Comparison of ENCODE assay signal across 20 mouse cellular contexts in genomic region chr19:53164645-53165044, GRCm38 (mm10). TPM values are rescaled to one million over a fixed set of nuclear protein-coding genes. Genes with fewer than 3 reads are reported as not detected.
A peak's percentile ranks its signal among the peaks of the same experiment; 100 is the strongest.
DNase-seq lines count a peak whose midpoint lies in the region; ATAC-seq and TF ChIP-seq lines count a peak whose summit lies in the region.
"Had no signal": no experiment of that assay in that cellular context is flagged by ENCODE, and none has a peak within 500 bp of the region (broad histone marks: within the 10 kb centered on the region; RNA-seq: fewer than 3 reads in every experiment).

No protein-coding gene starts in this region.

- H3K4me1 ChIP-seq in heart, embryonic 10.5 days: peaks cover 36% of the 10 kb centered on the region
- H3K4me1 ChIP-seq in heart, postnatal 0 days (ENCODE audit: control insufficient read depth, insufficient read depth): peaks cover 33% of the 10 kb centered on the region
- peaks cover 20% of the 10 kb centered on the region for H3K4me1 ChIP-seq in heart, embryonic 11.5 days (ENCODE audit: control insufficient read depth, insufficient read depth, low read length)
- peaks cover 33% of the 10 kb centered on the region for H3K4me1 ChIP-seq in spleen, adult 2 months (ENCODE audit: control insufficient read depth, insufficient read depth, insufficient read length)

- no peaks in the 10 kb centered on the region for H3K27me3 ChIP-seq in heart, embryonic 10.5 days (ENCODE audit: insufficient read depth, poor library complexity, severe bottlenecking)
- no peaks in the 10 kb centered on the region for H3K27me3 ChIP-seq in heart, postnatal 0 days (ENCODE audit: control insufficient read depth, insufficient read depth, low read length)
- no peaks in the 10 kb centered on the region for H3K27me3 ChIP-seq in heart, embryonic 11.5 days (ENCODE audit: control insufficient read depth, insufficient read depth, low read length)
- no peaks in the 10 kb centered on the region for H3K27me3 ChIP-seq in spleen, adult 2 months (ENCODE audit: control insufficient read depth, insufficient read depth, low read length)
- H3K27me3 ChIP-seq: neural tube, embryonic 15.5 days had no signal

- TF ChIP-seq POLR2A in spleen, adult 2 months (IDR thresholded peaks at IDR 0.05; ENCODE audit: low read depth, low read length): no peak

- no peak for TF ChIP-seq CTCF in heart, postnatal 0 days (IDR thresholded peaks at IDR 0.05; ENCODE audit: low read depth)
- TF ChIP-seq CTCF in spleen, adult 2 months (IDR thresholded peaks at IDR 0.05; ENCODE audit: extremely low read depth, insufficient read depth, insufficient read length, insufficient replicate concordance): no peak

- H3K4me3 ChIP-seq in heart, embryonic 10.5 days: no peak overlapping the region
- H3K4me3 ChIP-seq in heart, postnatal 0 days (ENCODE audit: low read depth, low read length): no peak overlapping the region
- no peak overlapping the region for H3K4me3 ChIP-seq in heart, embryonic 11.5 days (ENCODE audit: low read depth, low read length)
- no peak overlapping the region for H3K4me3 ChIP-seq in spleen, adult 2 months (ENCODE audit: extremely low read depth, insufficient read depth, insufficient read length)
- H3K4me3 ChIP-seq: embryonic facial prominence, embryonic 10.5 days; limb, embryonic 10.5 days; neural tube, embryonic 15.5 days had no signal

- ATAC-seq in heart, postnatal 0 days (ENCODE audit: insufficient read depth, low read depth): no peak
- no peak for ATAC-seq in heart, embryonic 11.5 days (replicated peaks; ENCODE audit: insufficient number of reproducible peaks, low FRiP score, low TSS enrichment)
- ATAC-seq: activated CD4-positive, CD25-positive, alpha-beta regulatory T cell, adult 4 months; inflammation-experienced regulatory T-cells, adult 6 months had no signal

- 0 out of 2 replicates have a peak, but pooled peaks cover 5% of the 10 kb centered on the region for H3K36me3 ChIP-seq in heart, embryonic 10.5 days
- no peaks in the 10 kb centered on the region for H3K36me3 ChIP-seq in heart, postnatal 0 days (replicated peaks; ENCODE audit: control insufficient read depth, insufficient read depth, low read length)
- H3K36me3 ChIP-seq in heart, embryonic 11.5 days (ENCODE audit: control insufficient read depth, insufficient read depth, low read length): no peaks in the 10 kb centered on the region
- no peaks in the 10 kb centered on the region for H3K36me3 ChIP-seq in spleen, adult 2 months (ENCODE audit: control insufficient read depth, insufficient read depth, low read length)
- H3K36me3 ChIP-seq: limb, embryonic 10.5 days; neural tube, embryonic 15.5 days had no signal

- WGBS in heart, embryonic 10.5 days: 70% methylated on average over 7 of the region's 7 CpGs
- WGBS in heart, postnatal 0 days: 62% methylated on average over 7 of the region's 7 CpGs
- 65% methylated on average over 7 of the region's 7 CpGs for WGBS in heart, embryonic 11.5 days (ENCODE audit: insufficient replicate concordance)
- WGBS in spleen, adult 2 months: 85% methylated on average over 7 of the region's 7 CpGs

- intact Hi-C loops in heart, postnatal 10 days (cut with DNase I): no loop called here

- peak; percentile 29 for DNase-seq in adrenal gland, adult 2 months
- DNase-seq in adrenal gland, postnatal 4 days (ENCODE audit: low spot score in 2 of 2): no peak
- no peak for DNase-seq in heart, embryonic 10.5 days (ENCODE audit: low spot score)
- DNase-seq in heart, postnatal 10 days: no peak
- DNase-seq in heart, postnatal 0 days (ENCODE audit: low spot score): no peak
- no peak for DNase-seq in spleen, adult 2 months (ENCODE audit: low read depth in 1 of 2, low spot score in 2 of 2)
- no peak for DNase-seq in spleen, adult 12 weeks (ENCODE audit: low spot score)
- DNase-seq: adrenal gland, postnatal 10 days; kidney, adult 18-20 months; kidney, postnatal 4 days; liver; liver, postnatal 0 days; lung, postnatal 10 days had no signal

- no peak for TF ChIP-seq EP300 in heart, postnatal 0 days (IDR thresholded peaks at IDR 0.05; ENCODE audit: low read depth)

- H3K4me2 ChIP-seq in heart, postnatal 0 days (ENCODE audit: low read depth, low read length): no peak overlapping the region
- no peak overlapping the region for H3K4me2 ChIP-seq in heart, embryonic 11.5 days
- H3K4me2 ChIP-seq: midbrain, embryonic 11.5 days; neural tube, embryonic 15.5 days had no signal

- H3K27ac ChIP-seq in heart, embryonic 10.5 days: peak overlapping the region; percentile 53
- H3K27ac ChIP-seq in heart, postnatal 0 days (ENCODE audit: low read depth): 0 out of 2 replicates have a peak overlapping the region, but pooled peaks have one; percentile 1
- no peak overlapping the region for H3K27ac ChIP-seq in heart, embryonic 11.5 days (ENCODE audit: low read depth, low read length)
- peak overlapping the region; percentile 10 for H3K27ac ChIP-seq in spleen, adult 2 months (ENCODE audit: insufficient read depth, low read length)
- H3K27ac ChIP-seq: embryonic facial prominence, embryonic 10.5 days; limb, embryonic 10.5 days had no signal

- no peak overlapping the region for H3K9ac ChIP-seq in heart, postnatal 0 days (replicated peaks; ENCODE audit: low read depth, low read length)
- no peak overlapping the region for H3K9ac ChIP-seq in heart, embryonic 11.5 days (ENCODE audit: low read depth, low read length)
- H3K9ac ChIP-seq: liver, postnatal 0 days; neural tube, embryonic 15.5 days had no signal

- no peaks in the 10 kb centered on the region for H3K9me3 ChIP-seq in heart, embryonic 10.5 days
- no peaks in the 10 kb centered on the region for H3K9me3 ChIP-seq in heart, postnatal 0 days (replicated peaks; ENCODE audit: control insufficient read depth, low read length)
- no peaks in the 10 kb centered on the region for H3K9me3 ChIP-seq in heart, embryonic 11.5 days (replicated peaks; ENCODE audit: control insufficient read depth, low read length)
- H3K9me3 ChIP-seq: embryonic facial prominence, embryonic 10.5 days; limb, embryonic 10.5 days; neural tube, embryonic 15.5 days had no signal

RNA-seq across cellular contexts. Expression of gene Add3, which starts 24.4 kb away (rescaled TPM):
- total RNA-seq in adrenal gland, adult 2 months (2021): 10 to 100 TPM; 43.1 to 46.6 TPM
- 9.4 and 11.6 TPM in 2 replicates for polyA plus RNA-seq in adrenal gland, adult 2 months (2012; rRNA removed)
- 10 to 100 TPM; 81.7 to 87.2 TPM for total RNA-seq in adrenal gland, postnatal 4 days (2021)
- polyA plus RNA-seq in heart, embryonic 10.5 days (2016; fragmentation: Nextera tagmentation; extraction: Ambion mirVana): 128 and 173 TPM in 2 replicates
- total RNA-seq in heart, postnatal 10 days (2021): 10 to 100 TPM; 79.2 to 83.7 TPM
- total RNA-seq in heart, postnatal 0 days (2014; rRNA removed; ENCODE audit: low replicate concordance): 62.1 and 78.8 TPM in 2 replicates
- polyA plus RNA-seq in heart, postnatal 0 days (2015; fragmentation: Nextera tagmentation; extraction: Ambion mirVana): 81.2 and 82.9 TPM in 2 replicates
- 133 and 152 TPM in 2 replicates for polyA plus RNA-seq in heart, embryonic 11.5 days (2014; fragmentation: Nextera tagmentation; extraction: Ambion mirVana)
- 40.6 and 45.1 TPM in 2 replicates for polyA plus RNA-seq in spleen, adult 2 months (2012; rRNA removed)
